Mouse (Mus musculus) myocyte (in vitro differentiated cells): Measurements from ENCODE around the gene Zfp358.

Source experiments
- CEBPB ChIP-seq: IDR thresholded peaks from 2 replicates; pipeline ENCODE4 v1.6.1; 2011; ENCODE audit warnings: mild to moderate bottlenecking, moderate library complexity; ENCODE audit not compliant: poor library complexity, insufficient read depth, severe bottlenecking
- E2F4 ChIP-seq: IDR thresholded peaks from one replicate; pipeline ENCODE4 v1.6.1; 2011; ENCODE audit warnings: mild to moderate bottlenecking, control low read depth, moderate library complexity; ENCODE audit not compliant: insufficient read depth
- MAX ChIP-seq: IDR thresholded peaks from one replicate; pipeline ENCODE4 v1.6.1; 2011; ENCODE audit warnings: low read depth, mild to moderate bottlenecking, control low read depth
- MYOD1 ChIP-seq, 3 experiments: IDR thresholded peaks; one replicate each; pipeline ENCODE4 v1.6.1; 2011; ENCODE audit warnings: control low read depth in 2 of 3, low read depth in 2 of 3, mild to moderate bottlenecking in 2 of 3, moderate library complexity in 1 of 3; ENCODE audit not compliant: insufficient read length in 2 of 3, control insufficient read depth in 1 of 3
- MYOG ChIP-seq, 3 experiments: IDR thresholded peaks; one replicate each; pipeline ENCODE4 v1.6.1; 2011; ENCODE audit warnings: control low read depth in 2 of 3, low read depth in 2 of 3, mild to moderate bottlenecking in 2 of 3; ENCODE audit not compliant: insufficient read length in 2 of 3, control insufficient read depth in 1 of 3, insufficient read depth in 1 of 3
- POLR2A ChIP-seq: IDR thresholded peaks from one replicate; pipeline ENCODE4 v1.6.1; 2011; ENCODE audit warnings: low read depth, mild to moderate bottlenecking, control low read depth, moderate library complexity; ENCODE audit not compliant: insufficient read length
- POLR2AphosphoS2 ChIP-seq: IDR thresholded peaks from one replicate; pipeline ENCODE4 v1.6.1; 2011; ENCODE audit warnings: low read depth, control low read depth; ENCODE audit not compliant: insufficient read length
- REST ChIP-seq: IDR thresholded peaks from one replicate; pipeline ENCODE4 v1.6.1; 2011; ENCODE audit warnings: mild to moderate bottlenecking, control low read depth, moderate library complexity; ENCODE audit not compliant: insufficient read depth, insufficient read length
- SRF ChIP-seq: IDR thresholded peaks from one replicate; pipeline ENCODE4 v1.6.1; 2011; ENCODE audit warnings: low read depth; ENCODE audit not compliant: control insufficient read depth, insufficient read length
- TCF12 ChIP-seq: IDR thresholded peaks from one replicate; pipeline ENCODE4 v1.6.1; 2011; ENCODE audit warnings: mild to moderate bottlenecking, control low read depth; ENCODE audit not compliant: poor library complexity, insufficient read depth, severe bottlenecking
- USF1 ChIP-seq: IDR thresholded peaks from one replicate; pipeline ENCODE4 v1.6.1; 2011; ENCODE audit warnings: low read depth, mild to moderate bottlenecking, control low read depth, moderate library complexity

GRCm38 (mm10) chr8:3492901-3493844 is at the start of gene Zfp358:
- TF ChIP-seq MYOG (IDR thresholded peaks at IDR 0.05; ENCODE audit: control insufficient read depth in 1 of 3, insufficient read depth in 1 of 3, insufficient read length in 2 of 3, low read depth in 2 of 3): peak in 1 of 3 experiments; percentile 1
- no peak for TF ChIP-seq MAX
- TF ChIP-seq TCF12: no peak
- peak; percentile 64 for TF ChIP-seq POLR2A
- TF ChIP-seq E2F4: no peak
- peak; percentile 70 for TF ChIP-seq POLR2AphosphoS2
- no peak for TF ChIP-seq REST
- TF ChIP-seq MYOD1 (IDR thresholded peaks at IDR 0.05; ENCODE audit: control insufficient read depth in 1 of 3, insufficient read length in 2 of 3, low read depth in 2 of 3): no peak
- TF ChIP-seq USF1: no peak
- TF ChIP-seq CEBPB: no peak
- TF ChIP-seq SRF: no peak
